Comparison of ENCODE assay signal across 9 mouse cellular contexts in genomic region chr5:147757832-147758587, GRCm38 (mm10). TPM values are rescaled to one million over a fixed set of nuclear protein-coding genes. Genes with fewer than 3 reads are reported as not detected.
DNase-seq lines count a peak whose midpoint lies in the region; ATAC-seq lines count a peak whose summit lies in the region.
"Had no signal": no experiment of that assay in that cellular context is flagged by ENCODE, and none has a peak within 500 bp of the region (broad histone marks: within the 10 kb centered on the region; RNA-seq: fewer than 3 reads in every experiment).

No protein-coding gene starts in this region.

- H3K4me1 ChIP-seq in heart, embryonic 10.5 days = peaks cover 27% of the 10 kb centered on the region

- DNase-seq in adrenal gland, postnatal 10 days = peak; percentile 22
- DNase-seq in adrenal gland, adult 8-10 months = no peak
- peak; percentile 57 for DNase-seq in NIH3T3 (ENCODE audit: low read depth)
- no peak for DNase-seq in heart, embryonic 10.5 days (ENCODE audit: low spot score)
- DNase-seq in kidney, postnatal 14 days = peak; percentile 48
- DNase-seq in cerebellum, postnatal 36 days = no peak
- no peak for DNase-seq in layer of hippocampus, adult 9-10 months (ENCODE audit: low spot score)

- H3K27ac ChIP-seq in heart, embryonic 10.5 days = no peak overlapping the region

- 0 out of 2 replicates have a peak overlapping the region, but pooled peaks have one; percentile 6 for H3K4me3 ChIP-seq in heart, embryonic 10.5 days

- peak; percentile 76 for ATAC-seq in megakaryocyte progenitor cell, adult 5-6 weeks (replicated peaks; ENCODE audit: poor library complexity)

- 52% methylated on average over 12 of the region's 12 CpGs for WGBS in heart, embryonic 10.5 days

- H3K9me3 ChIP-seq in heart, embryonic 10.5 days = 0 out of 2 replicates have a peak, but pooled peaks cover 3% of the 10 kb centered on the region

- H3K36me3 ChIP-seq in heart, embryonic 10.5 days = no peaks in the 10 kb centered on the region
- H3K36me3 ChIP-seq: G1E had no signal

- peaks cover 14% of the 10 kb centered on the region for H3K27me3 ChIP-seq in heart, embryonic 10.5 days (ENCODE audit: insufficient read depth, poor library complexity, severe bottlenecking)

RNA-seq across cellular contexts. Expression of gene Flt1, which starts 32.2 kb away (rescaled TPM):
- total RNA-seq in adrenal gland, postnatal 10 days (2021) = 10 to 100 TPM; 37.5 to 40.7 TPM
- total RNA-seq in adrenal gland, adult 8-10 months (2022) = 10 to 100 TPM; 53.9 to 96.3 (median 78.7) TPM
- polyA plus RNA-seq in heart, embryonic 10.5 days (2016; fragmentation: Nextera tagmentation; extraction: Ambion mirVana) = 20.6 and 21.6 TPM in 2 replicates
- total RNA-seq in megakaryocyte progenitor cell, adult 5-6 weeks (2015) = 2.5 and 3.1 TPM in 2 replicates
- total RNA-seq in megakaryocyte progenitor cell, adult 5-6 weeks (2017) = 2.5 and 3.7 TPM in 2 replicates

Comparison
In these comparisons a context has a peak if more than half of its experiments do, and no peak if none do; other contexts are left out.
1. DNase-seq: peak in adrenal gland, postnatal 10 days (single experiment), NIH3T3 (single experiment) and kidney, postnatal 14 days (single experiment); none in adrenal gland, adult 8-10 months (single experiment), heart, embryonic 10.5 days (single experiment), cerebellum, postnatal 36 days (0 of 2) and layer of hippocampus, adult 9-10 months (single experiment).
2. RNA of gene Flt1, which starts 32.2 kb away (total RNA-seq): 53.9 to 96.3 TPM in adrenal gland, adult 8-10 months and 37.5 to 40.7 TPM in adrenal gland, postnatal 10 days; 2.5 to 3.7 TPM in megakaryocyte progenitor cell, adult 5-6 weeks; every median in the first group is over 4 times any median in the second.